Mouse (Mus musculus) ES-CJ7 (cell line): Measurements from ENCODE around the gene Pabpc1l.

Experiments
- DNase-seq: peaks from one replicate; pipeline ENCODE4 v3.0.0; 2011; ENCODE audit warnings: low read depth, low spot score

The Pabpc1l gene

DNA sequence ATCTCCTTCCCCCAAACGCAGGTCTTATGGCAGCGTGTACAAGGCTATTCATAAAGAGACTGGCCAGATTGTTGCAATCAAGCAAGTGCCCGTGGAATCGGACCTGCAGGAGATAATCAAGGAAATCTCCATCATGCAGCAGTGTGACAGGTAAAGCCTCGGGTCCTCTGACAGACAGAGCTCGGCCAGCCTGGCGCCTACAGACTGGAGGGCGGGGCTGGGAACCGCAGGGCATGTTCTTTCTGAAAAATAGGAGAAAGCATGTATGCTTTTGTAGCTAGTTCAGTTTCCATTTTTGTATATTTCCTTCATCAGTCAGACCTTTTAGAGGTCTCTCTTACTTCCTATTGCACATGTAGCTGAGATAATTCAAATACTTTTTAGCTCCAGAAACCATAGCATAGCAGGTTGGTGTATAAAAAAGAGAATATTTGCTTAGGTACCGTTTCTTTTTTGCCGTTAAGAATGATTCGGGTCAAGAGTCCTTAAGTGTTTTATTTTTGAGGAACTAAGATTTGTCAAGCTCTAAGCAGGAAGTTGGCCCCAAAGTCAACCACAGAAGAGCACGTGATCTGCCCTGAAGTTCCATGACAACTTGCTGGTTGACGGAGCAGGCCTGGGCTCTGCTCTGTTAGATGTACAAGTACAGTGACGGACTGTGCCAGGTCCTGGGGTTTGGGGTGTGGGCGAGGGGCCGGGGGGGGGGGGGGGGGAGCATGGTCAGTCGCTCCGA is 58.5 kb downstream of the Pabpc1l start:
- no peak for DNase-seq

DNA sequence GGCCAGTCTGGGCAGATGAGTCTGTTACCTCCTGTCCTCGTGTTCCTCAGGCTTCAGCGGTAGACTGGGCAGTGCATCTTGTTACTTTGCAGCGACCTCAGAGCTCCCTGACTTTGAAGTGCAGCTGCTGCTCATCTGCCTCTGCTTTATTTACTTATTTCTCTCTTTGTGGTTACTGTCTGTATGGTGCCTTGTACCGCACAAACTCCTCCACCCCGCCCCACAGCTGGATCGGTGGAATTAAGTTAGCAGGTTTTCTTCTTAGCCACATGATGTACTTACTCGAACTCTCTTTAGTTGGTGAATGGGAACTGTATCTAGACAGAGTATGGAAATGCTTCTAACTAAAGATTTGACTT is 59.1 kb downstream of the Pabpc1l start:
- no peak for DNase-seq

DNA sequence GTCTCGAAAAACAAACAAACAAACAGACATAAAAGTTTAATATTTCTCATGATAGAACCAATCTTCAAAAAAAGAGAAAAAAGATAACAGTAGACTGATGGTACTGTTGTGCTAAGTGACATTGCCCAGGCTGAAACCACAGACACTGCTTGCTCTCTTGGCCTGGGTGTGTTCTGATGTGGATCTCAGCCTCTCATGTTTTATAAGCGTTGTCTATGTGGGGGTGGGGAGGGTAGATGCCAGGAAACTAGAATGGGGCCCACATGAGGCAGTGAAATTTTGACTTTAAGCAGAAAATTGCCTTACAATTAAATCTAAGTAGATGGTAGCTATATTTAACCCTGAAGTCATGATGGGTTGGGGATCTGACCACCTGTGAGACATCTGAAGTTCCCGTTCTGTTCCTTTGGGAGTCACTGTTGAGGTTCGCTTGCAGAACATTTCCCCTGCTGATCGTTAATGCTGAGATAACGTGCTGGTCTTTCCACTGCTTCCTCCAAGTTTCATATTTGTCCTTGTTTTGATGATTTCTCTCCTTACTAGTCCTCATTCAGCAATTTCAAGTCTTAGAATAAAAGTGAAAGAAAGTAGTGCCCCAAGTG is 62.3 kb downstream of the Pabpc1l start:
- no peak for DNase-seq

DNA sequence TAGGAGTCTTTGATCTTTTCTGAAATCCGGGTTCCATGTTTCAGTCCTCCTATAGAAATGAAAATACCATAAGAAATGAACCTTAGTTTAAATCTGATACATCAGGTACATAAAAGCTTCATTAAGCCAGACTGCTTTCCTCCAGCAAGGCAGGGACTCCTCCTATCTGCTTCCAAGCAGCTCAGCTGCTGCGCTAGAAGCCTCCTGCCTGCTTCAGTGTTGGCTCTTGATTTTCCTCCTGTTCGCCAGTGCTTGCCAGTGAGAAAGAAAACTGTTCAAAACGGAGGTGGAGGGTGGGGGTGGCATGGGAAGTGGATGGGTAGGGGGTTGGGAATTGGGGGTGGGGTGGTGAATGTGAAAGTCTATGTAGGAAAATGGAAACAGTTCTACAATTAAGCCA is 64.3 kb downstream of the Pabpc1l start:
- DNase-seq: no peak

DNA sequence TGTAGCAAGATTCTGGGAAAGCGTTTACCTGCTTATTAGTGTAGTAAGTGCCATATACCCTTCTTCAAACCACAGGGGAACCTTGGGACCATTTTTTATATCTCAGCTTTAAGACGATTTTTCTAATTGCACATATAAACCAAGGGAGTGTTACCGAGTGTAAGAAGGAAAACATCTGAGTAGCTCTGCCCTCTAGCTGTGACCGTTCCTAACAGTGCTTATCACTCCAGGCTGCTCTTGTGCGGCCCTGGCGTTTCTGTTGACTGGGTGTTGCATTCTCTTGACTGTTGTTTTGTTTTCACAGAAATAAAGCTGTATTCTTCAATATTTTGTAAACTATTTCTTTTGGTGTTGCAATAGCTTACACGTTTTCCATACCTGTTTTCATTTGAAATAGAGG is 68.9 kb downstream of the Pabpc1l start:
- no peak for DNase-seq

DNA sequence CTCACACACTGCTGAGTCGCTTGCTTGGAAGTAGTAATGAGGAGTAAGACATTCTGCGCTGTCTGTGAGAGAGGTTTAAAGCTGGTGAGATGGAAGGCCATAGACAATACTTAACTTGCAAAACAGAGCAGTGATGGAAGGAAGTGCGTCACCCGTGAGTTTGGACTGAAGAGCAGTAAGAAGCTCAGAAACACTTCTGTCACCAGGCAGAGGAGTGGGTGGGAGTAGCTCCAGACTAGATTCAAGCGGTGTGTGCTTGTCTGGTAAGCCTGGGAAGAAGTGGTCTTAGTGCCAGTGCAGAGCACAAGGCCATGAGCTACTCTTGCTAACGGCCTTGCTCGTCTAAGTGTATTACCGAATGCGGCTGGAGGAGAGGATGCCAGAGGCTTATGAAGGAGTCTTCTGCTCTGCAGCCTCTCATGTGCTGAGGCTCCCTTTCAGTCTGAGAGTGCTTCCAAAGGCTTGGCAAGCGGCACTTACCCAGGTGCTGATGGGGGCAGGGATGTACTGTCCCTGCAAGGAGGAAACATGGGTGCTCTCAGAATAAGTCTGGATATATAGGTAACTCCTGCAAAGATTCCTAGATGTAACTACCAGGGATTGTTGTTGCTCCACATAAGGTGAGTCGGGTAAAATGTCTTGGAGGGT is 73.5 kb downstream of the Pabpc1l start:
- no peak for DNase-seq
